Mouse (Mus musculus) adrenal gland (tissue): ENCODE results near the gene Tgfb3.

ENCODE experiments used
- intact Hi-C: fragments of 180-260 bp; cut with DNase I; formaldehyde crosslinking; loops from one replicate; pipeline ENCODE4 v1.15.1; 2025

Gene Tgfb3

GRCm38 (mm10) chr12:86036368-86037166, 42.3 kb downstream of the Tgfb3 start:
- intact Hi-C loops = no loop called here

- intact Hi-C loops = no loop called here
These were observed 43.3 kb downstream of the Tgfb3 start for GRCm38 (mm10) chr12:86035586-86035985.

- intact Hi-C loops = no loop called here
These were observed 47.9 kb downstream of the Tgfb3 start for GRCm38 (mm10) chr12:86030932-86031331.

- intact Hi-C loops = no loop called here
These were observed 51.1 kb downstream of the Tgfb3 start for GRCm38 (mm10) chr12:86027747-86028146.

GRCm38 (mm10) chr12:86027000-86027399, 51.8 kb downstream of the Tgfb3 start:
- intact Hi-C loops = no loop called here

GRCm38 (mm10) chr12:86025480-86025879, 53.4 kb downstream of the Tgfb3 start:
- intact Hi-C loops = no loop called here

GRCm38 (mm10) chr12:86024426-86024825, 54.4 kb downstream of the Tgfb3 start:
- intact Hi-C loops = loop anchor here (1.0 kb wide), 1 partner anchor 54 kb away; no protein-coding TSS in a partner anchor

- intact Hi-C loops = no loop called here
These were observed 55.6 kb downstream of the Tgfb3 start for GRCm38 (mm10) chr12:86023081-86023871.

GRCm38 (mm10) chr12:86022282-86022984, 56.4 kb downstream of the Tgfb3 start:
- intact Hi-C loops = no loop called here

GRCm38 (mm10) chr12:86021583-86021982, 57.3 kb downstream of the Tgfb3 start:
- intact Hi-C loops = no loop called here

GRCm38 (mm10) chr12:86017360-86017759, 61.5 kb downstream of the Tgfb3 start:
- intact Hi-C loops = no loop called here

- intact Hi-C loops = no loop called here
These were observed 63.7 kb downstream of the Tgfb3 start for GRCm38 (mm10) chr12:86015114-86015513.

- intact Hi-C loops = no loop called here
These were observed 64.2 kb downstream of the Tgfb3 start for GRCm38 (mm10) chr12:86014621-86015020.

GRCm38 (mm10) chr12:86014174-86014573, 64.7 kb downstream of the Tgfb3 start:
- intact Hi-C loops = no loop called here

- intact Hi-C loops = no loop called here
These were observed 66.6 kb downstream of the Tgfb3 start for GRCm38 (mm10) chr12:86012195-86012594.

- intact Hi-C loops = no loop called here
These were observed 68.2 kb downstream of the Tgfb3 start for GRCm38 (mm10) chr12:86010656-86011055.

GRCm38 (mm10) chr12:86007377-86007776, 71.5 kb downstream of the Tgfb3 start:
- intact Hi-C loops = no loop called here
